Mouse (Mus musculus) G1E (cell line): Measurements from ENCODE around the gene Nbl1.

Experiments
- CTCF ChIP-seq: IDR thresholded peaks from 2 replicates; pipeline ENCODE4 v1.5.1; 2012; ENCODE audit warnings: low read depth, low read length, inconsistent platforms, mixed read lengths
- TAL1 ChIP-seq: conservative IDR thresholded peaks from 2 replicates; pipeline ENCODE4 v1.6.1; 2012; ENCODE audit warnings: low read depth, low read length, inconsistent platforms, mixed read lengths

DNA sequence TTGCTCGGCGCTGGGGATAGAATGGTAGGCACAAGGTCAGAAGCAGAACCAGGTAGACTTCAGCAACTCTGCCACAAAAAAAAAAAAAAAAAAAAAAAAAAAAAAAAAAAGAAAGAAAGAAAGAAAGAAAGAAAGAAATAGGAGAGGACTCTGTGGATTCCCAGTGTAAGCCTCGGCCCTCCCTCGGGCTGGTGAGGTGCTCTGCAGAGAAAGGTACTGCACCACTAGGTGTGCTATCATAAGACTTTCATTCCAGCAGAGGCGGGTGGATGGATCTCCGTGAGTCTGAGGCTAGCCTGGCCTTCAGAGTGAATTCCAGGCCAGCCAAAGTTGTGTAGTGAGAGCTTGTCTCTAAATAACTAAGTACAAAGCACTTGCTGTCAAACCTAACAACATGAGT, 49.0 kb upstream of the Nbl1 start:
- no peak for TF ChIP-seq TAL1
- TF ChIP-seq CTCF = no peak
